Mouse (Mus musculus) adrenal gland, adult 8-10 months (tissue): Measurements from ENCODE around the gene Gdf2. TPM values are rescaled to one million over a fixed set of nuclear protein-coding genes. Genes with fewer than 3 reads are reported as not detected.

ENCODE experiments used
- DNase-seq: peaks from one replicate; pipeline ENCODE4 v3.0.0; 2022
- total RNA-seq, 4 experiments: library from RNA; stranded (reverse); gene quantifications; 2 replicates each; pipeline ENCODE4 v1.2.4; 2022

The Gdf2 gene
- total RNA-seq, 4 experiments from 2014 or later, result not detected

- no peak for DNase-seq
These were observed 17.3 kb downstream of the Gdf2 start for GRCm38 (mm10) chr14:33958186-33958585.

DNA sequence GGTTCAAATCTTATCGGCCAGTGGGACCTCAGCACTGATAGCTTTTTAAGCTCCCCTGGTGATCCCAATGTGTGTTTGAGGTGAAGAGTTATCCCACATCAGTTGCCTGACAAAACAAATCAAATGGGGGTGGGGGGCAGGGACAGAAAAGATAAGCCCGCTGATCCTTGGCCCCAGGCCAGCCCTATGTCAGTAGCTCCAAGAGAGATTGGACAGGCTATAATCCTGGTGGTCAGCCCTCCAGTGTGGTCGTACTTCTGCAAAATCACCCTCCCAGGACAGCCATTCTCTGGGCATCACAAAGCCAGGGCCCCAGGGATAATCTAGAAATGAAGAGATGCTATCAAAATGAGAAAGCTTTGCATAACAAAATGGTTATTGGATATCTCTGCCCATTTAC lies 18.0 kb downstream of the Gdf2 start:
- no peak for DNase-seq

GRCm38 (mm10) chr14:33959341-33959740 lies 18.5 kb downstream of the Gdf2 start:
- DNase-seq, result no peak

- no peak for DNase-seq
These were observed 24.8 kb downstream of the Gdf2 start for GRCm38 (mm10) chr14:33965675-33966074.

- DNase-seq, result no peak
These were observed 31.8 kb downstream of the Gdf2 start for GRCm38 (mm10) chr14:33972679-33973078.

DNA sequence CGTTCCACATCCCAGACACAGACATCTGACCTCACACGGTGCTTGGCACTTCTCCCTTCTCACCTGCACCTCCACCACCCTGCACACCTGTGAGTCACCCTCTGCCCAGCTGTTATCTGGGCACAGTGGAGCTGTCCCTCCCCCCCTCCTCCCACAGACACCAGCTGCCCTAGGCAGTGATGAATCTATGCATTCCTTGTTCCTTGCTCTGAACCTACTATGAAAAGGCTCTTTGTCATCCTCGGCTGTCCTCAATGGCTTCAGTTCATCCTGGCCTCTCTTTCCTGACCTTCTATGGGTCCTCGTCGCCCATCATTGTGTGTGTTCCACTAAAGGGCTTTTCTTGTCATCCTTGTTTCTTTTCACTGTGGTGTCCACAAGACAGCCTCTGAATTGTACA lies 33.9 kb downstream of the Gdf2 start:
- DNase-seq, result no peak

DNA sequence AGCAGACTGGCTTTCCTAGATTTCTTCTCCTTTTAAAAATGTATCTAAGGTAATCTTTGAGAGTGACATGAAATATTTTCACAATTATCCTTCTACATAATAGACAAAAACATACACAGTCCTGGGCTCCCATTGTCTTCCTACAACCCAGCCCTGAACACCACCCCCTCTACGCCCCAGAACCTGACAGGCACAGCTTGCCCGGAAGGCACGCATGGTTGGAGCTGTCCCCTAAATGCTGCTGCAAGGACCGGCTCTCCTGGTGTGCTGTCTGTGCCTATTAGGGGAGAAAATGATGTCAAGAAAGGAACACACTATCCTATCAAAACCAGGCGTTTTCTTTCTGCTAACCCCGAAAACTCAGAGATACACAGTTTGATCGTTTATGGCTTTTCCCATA lies 36.9 kb downstream of the Gdf2 start:
- DNase-seq, result no peak

DNA sequence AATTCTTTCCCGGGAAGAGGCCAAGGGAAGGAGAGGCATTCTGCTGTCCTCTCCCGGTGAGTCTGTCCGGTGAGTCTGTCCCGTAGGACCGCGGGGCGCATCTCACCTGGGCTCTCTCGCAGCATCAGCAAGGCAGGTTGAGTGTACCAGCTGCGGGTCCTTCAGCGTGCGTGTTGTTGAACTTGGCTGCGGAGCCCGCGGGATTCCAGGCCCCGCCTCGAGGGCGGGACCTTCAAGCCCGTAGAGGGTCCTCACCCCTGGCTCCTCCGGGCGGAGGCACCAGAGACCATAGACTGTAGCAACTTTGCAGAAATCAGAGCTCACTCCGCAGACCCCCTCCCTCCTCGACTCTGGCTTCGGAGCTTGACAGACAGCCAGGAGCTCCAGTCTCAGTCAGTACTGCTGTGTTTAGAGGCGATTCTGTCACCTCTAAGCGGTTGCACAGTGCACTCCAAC lies 37.8 kb downstream of the Gdf2 start, which contains the start of gene Zfp488:
Gene Zfp488 (minus strand): TSS at position 161 of the 456 bp plus-strand sequence.
- DNase-seq, result no peak

- DNase-seq, result no peak
These were observed 48.4 kb downstream of the Gdf2 start for GRCm38 (mm10) chr14:33989201-33989600.

- DNase-seq, result no peak
These were observed 51.1 kb downstream of the Gdf2 start for GRCm38 (mm10) chr14:33991971-33992370.

DNA sequence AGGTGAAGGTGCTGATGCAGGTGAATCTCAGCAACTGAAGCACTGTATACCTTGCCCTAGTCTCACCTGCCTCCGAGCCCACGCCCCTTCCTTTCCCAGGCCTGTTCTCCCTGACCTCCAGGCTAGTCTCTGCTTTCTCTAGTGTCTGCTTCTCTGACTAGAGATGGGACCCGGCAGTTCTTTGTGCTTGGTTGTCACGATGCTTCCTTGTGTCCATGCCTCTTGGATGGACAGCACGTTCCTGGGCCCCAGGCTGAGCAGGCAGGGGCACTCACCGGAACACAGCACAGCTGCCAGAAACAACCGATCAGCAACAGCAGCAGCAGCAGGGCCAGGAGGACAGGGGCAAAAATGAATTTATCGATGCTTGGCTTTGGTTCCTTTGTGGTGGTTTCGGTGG lies 52.2 kb downstream of the Gdf2 start:
- no peak for DNase-seq

DNA sequence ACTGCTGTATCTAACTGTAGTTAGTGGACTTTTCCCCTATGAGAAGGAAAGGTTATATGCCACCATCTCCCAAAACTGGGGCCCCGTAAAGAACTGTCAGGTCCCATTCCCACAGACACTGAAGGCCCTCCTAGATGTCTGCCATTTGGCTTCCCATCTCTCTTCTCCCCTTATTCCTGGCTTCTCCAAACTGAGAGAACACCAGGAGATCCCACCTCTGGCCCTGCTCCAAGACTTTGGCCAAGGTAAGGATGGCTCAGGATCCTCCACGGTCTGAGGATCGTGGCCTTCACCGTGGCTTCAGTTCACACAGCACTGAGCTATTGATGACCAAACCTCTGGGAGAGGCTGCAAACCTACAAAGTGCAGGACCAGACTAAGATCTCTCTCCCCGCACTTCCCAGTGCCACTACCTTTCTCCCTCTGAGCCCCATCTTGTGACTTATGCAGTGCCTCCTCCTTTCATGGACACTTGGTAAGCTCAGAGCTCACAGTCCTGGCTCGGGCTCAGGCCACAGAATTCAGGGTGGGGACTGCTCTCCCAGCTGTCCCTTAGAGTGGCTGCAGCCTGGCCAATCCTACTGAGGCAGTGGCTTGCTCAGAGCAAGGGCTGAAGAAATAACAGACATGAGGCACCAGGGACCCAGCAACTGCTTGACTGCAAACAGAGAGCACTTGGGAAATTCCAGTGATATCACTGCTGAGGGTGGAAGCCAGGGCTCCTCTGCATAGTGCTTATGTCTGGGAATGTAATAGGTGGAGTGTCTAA lies 52.9 kb downstream of the Gdf2 start:
- no peak for DNase-seq

Other genes with a start within 250 kb of the Gdf2 start
- 10 to 100 TPM in 3 of 4 experiments, 1 to 10 TPM in 1; 9.9 to 18.5 (median 13.3) TPM for gene Gdf10, start 17.5 kb upstream of the Gdf2 start, total RNA-seq
- gene Rbp3, start 13.0 kb downstream of the Gdf2 start, total RNA-seq, result not detected
- gene Zfp488, start 37.7 kb downstream of the Gdf2 start, total RNA-seq, result under 1 TPM in 3 of 4 experiments, not detected in 1; 0.07 to 0.22 (median 0.08) TPM
- gene Gm30083, start 74.1 kb downstream of the Gdf2 start, total RNA-seq, result not detected
- gene Gm5460, start 75.7 kb downstream of the Gdf2 start, total RNA-seq, result under 1 TPM in 3 of 4 experiments, not detected in 1; 0.13 to 0.58 (median 0.38) TPM
- gene Antxrl, start 111.7 kb downstream of the Gdf2 start, total RNA-seq, result not detected
- gene Anxa8, start 144.9 kb downstream of the Gdf2 start, total RNA-seq, result 1 to 10 TPM; 1.2 to 3.1 (median 2.0) TPM
- not detected for gene A630023A22Rik, start 161.7 kb downstream of the Gdf2 start, total RNA-seq
- under 1 TPM in 1 of 4 experiments, not detected in 3; 0.07 TPM for gene Npy4r, start 211.4 kb downstream of the Gdf2 start, total RNA-seq